8 mouse cellular contexts compared by ENCODE assay signal in genomic region chr2:167931985-167932726, GRCm38 (mm10). TPM values are rescaled to one million over a fixed set of nuclear protein-coding genes. Genes with fewer than 3 reads are reported as not detected.
DNase-seq lines count a peak whose midpoint lies in the region; ATAC-seq lines count a peak whose summit lies in the region.

Gene Ptpn1, plus strand, starts transcription at chr2:167932057.

- peak; percentile 97 for DNase-seq in NIH3T3 (ENCODE audit: low read depth)
- peak; percentile 98 to 99 for DNase-seq in cerebellum, postnatal 10 days
- peak; percentile 98 to 99 for DNase-seq in frontal cortex, postnatal 10 days (ENCODE audit: low spot score in 2 of 2)
- peak; percentile 97 to 98 for DNase-seq in layer of hippocampus, postnatal 14 days (ENCODE audit: low spot score in 2 of 2)
- DNase-seq in lung, postnatal 14 days, result peak; percentile 98
- DNase-seq in retina, adult 2 months (ENCODE audit: low read depth, low spot score), result peak; percentile 79
- DNase-seq in thymus, postnatal 36 days, result peak; percentile 99 to 100

- no peaks in the 10 kb centered on the region for H3K9me3 ChIP-seq in hindbrain, embryonic 12.5 days (replicated peaks)

- ATAC-seq in hindbrain, embryonic 12.5 days (ENCODE audit: low FRiP score), result peak; percentile 96

- H3K4me3 ChIP-seq in hindbrain, embryonic 12.5 days, result peak within 1 kb of the TSS; percentile 94

- under 1% methylated on average over 98 of the region's 99 CpGs for WGBS in hindbrain, embryonic 12.5 days

- peak within 1 kb of the TSS; percentile 97 for H3K9ac ChIP-seq in hindbrain, embryonic 12.5 days

- peak within 1 kb of the TSS; percentile 81 for H3K4me2 ChIP-seq in hindbrain, embryonic 12.5 days (replicated peaks)

- H3K4me1 ChIP-seq in hindbrain, embryonic 12.5 days, result peaks cover 40% of the 10 kb centered on the region

- H3K27ac ChIP-seq in hindbrain, embryonic 12.5 days, result peak within 1 kb of the TSS; percentile 71

- H3K27me3 ChIP-seq in hindbrain, embryonic 12.5 days, result no peaks in the 10 kb centered on the region

- no peaks in the 10 kb centered on the region for H3K36me3 ChIP-seq in hindbrain, embryonic 12.5 days

RNA-seq across cellular contexts. Expression of gene Ptpn1, which starts in this region (rescaled TPM):
- 96.9 and 118 TPM in 2 replicates for polyA plus RNA-seq in hindbrain, embryonic 12.5 days (2016; fragmentation: Nextera tagmentation; extraction: Ambion mirVana)
- total RNA-seq in layer of hippocampus, postnatal 14 days (2021), result 10 to 100 TPM; 65.4 to 67.7 TPM

Comparison
In these comparisons a context has a peak if more than half of its experiments do, and no peak if none do; other contexts are left out.
1. Peak in every context shown above with its lines: DNase-seq, ATAC-seq, H3K4me3 ChIP-seq and H3K27ac ChIP-seq.